Mouse (Mus musculus): Measurements from ENCODE around the gene Tex19.1.

GRCm38 (mm10) chr11:121111051-121111450 is 34.9 kb upstream of the Tex19.1 start:
- TF ChIP-seq POLR2A (IDR thresholded peaks at IDR 0.05; ENCODE audit: low read depth, low read length) (no peak), USF1 (IDR thresholded peaks at IDR 0.05; ENCODE audit: low read depth, low read length) (no peak), MEF2A (IDR thresholded peaks at IDR 0.05; ENCODE audit: borderline replicate concordance, low read depth, low read length) (no peak), EP300 (IDR thresholded peaks at IDR 0.05; ENCODE audit: low read length) (no peak), TCF12 (IDR thresholded peaks at IDR 0.05; ENCODE audit: low read depth, low read length) (no peak), CTCF (conservative IDR thresholded peaks at IDR 0.05 in 1 of 2, IDR thresholded peaks at IDR 0.05 in 1 of 2; ENCODE audit: low read depth in 2 of 2, low read length in 2 of 2) (no peak), UBTF (IDR thresholded peaks at IDR 0.05; ENCODE audit: low read depth, low read length) (no peak)
